Mouse (Mus musculus): ENCODE results near the gene 6430548M08Rik.

GRCm38 (mm10) chr8:120150028-120150427, 36.1 kb downstream of the 6430548M08Rik start:
- TF ChIP-seq EP300 (optimal IDR thresholded peaks at IDR 0.05) (no peak), CTCF (IDR thresholded peaks at IDR 0.05; ENCODE audit: low read depth) (no peak)
